Mouse (Mus musculus): ENCODE data around the gene Pigs. TPM values are rescaled to one million over a fixed set of nuclear protein-coding genes. Genes with fewer than 3 reads are reported as not detected.

Gene Pigs
- total RNA-seq, 2 experiments from 2014 or later: 2.5 to 10.0 TPM

GRCm38 (mm10) chr11:78360125-78360788 lies 32.0 kb downstream of the Pigs start:
- peak; percentile 85 for ATAC-seq (replicated peaks; ENCODE audit: low FRiP score, poor library complexity, severe bottlenecking)

GRCm38 (mm10) chr11:78360789-78361131 lies 32.5 kb downstream of the Pigs start:
- ATAC-seq (replicated peaks; ENCODE audit: low FRiP score, poor library complexity, severe bottlenecking): peak; percentile 14; the same call in 1 of the 2 replicates

GRCm38 (mm10) chr11:78363309-78364007 lies 35.2 kb downstream of the Pigs start:
- ATAC-seq (replicated peaks; ENCODE audit: low FRiP score, poor library complexity, severe bottlenecking): no peak

- ATAC-seq (replicated peaks; ENCODE audit: low FRiP score, poor library complexity, severe bottlenecking): no peak
These were observed 35.9 kb downstream of the Pigs start for GRCm38 (mm10) chr11:78364103-78364502.

GRCm38 (mm10) chr11:78367456-78368225 lies 39.4 kb downstream of the Pigs start:
- ATAC-seq (replicated peaks; ENCODE audit: low FRiP score, poor library complexity, severe bottlenecking): no peak

GRCm38 (mm10) chr11:78370389-78370788 lies 42.2 kb downstream of the Pigs start:
- ATAC-seq (replicated peaks; ENCODE audit: low FRiP score, poor library complexity, severe bottlenecking): no peak

- ATAC-seq (replicated peaks; ENCODE audit: low FRiP score, poor library complexity, severe bottlenecking): no peak
These were observed 43.5 kb downstream of the Pigs start for GRCm38 (mm10) chr11:78371711-78372110.

GRCm38 (mm10) chr11:78372166-78372565 lies 44.0 kb downstream of the Pigs start:
- no peak for ATAC-seq (replicated peaks; ENCODE audit: low FRiP score, poor library complexity, severe bottlenecking)

GRCm38 (mm10) chr11:78372610-78373009 lies 44.4 kb downstream of the Pigs start:
- no peak for ATAC-seq (replicated peaks; ENCODE audit: low FRiP score, poor library complexity, severe bottlenecking)

- ATAC-seq (replicated peaks; ENCODE audit: low FRiP score, poor library complexity, severe bottlenecking): no peak
These were observed 45.9 kb downstream of the Pigs start for GRCm38 (mm10) chr11:78374147-78374546.

GRCm38 (mm10) chr11:78377549-78378159 lies 49.4 kb downstream of the Pigs start:
- ATAC-seq (replicated peaks; ENCODE audit: low FRiP score, poor library complexity, severe bottlenecking): no peak

- ATAC-seq (replicated peaks; ENCODE audit: low FRiP score, poor library complexity, severe bottlenecking): no peak
These were observed 52.1 kb downstream of the Pigs start for GRCm38 (mm10) chr11:78380351-78380750.

- ATAC-seq (replicated peaks; ENCODE audit: low FRiP score, poor library complexity, severe bottlenecking): no peak
These were observed 52.8 kb downstream of the Pigs start for GRCm38 (mm10) chr11:78380996-78381395.

- ATAC-seq (replicated peaks; ENCODE audit: low FRiP score, poor library complexity, severe bottlenecking): no peak
These were observed 54.1 kb downstream of the Pigs start for GRCm38 (mm10) chr11:78382286-78382685.

- ATAC-seq (replicated peaks; ENCODE audit: low FRiP score, poor library complexity, severe bottlenecking): no peak
These were observed 54.5 kb downstream of the Pigs start for GRCm38 (mm10) chr11:78382701-78383100.

- ATAC-seq (replicated peaks; ENCODE audit: low FRiP score, poor library complexity, severe bottlenecking): no peak
These were observed 57.6 kb downstream of the Pigs start for GRCm38 (mm10) chr11:78385776-78386175.

- no peak for ATAC-seq (replicated peaks; ENCODE audit: low FRiP score, poor library complexity, severe bottlenecking)
These were observed 58.4 kb downstream of the Pigs start, which contains the start of gene Foxn1 for GRCm38 (mm10) chr11:78386508-78387043. Gene Foxn1 (minus strand): TSS chr11:78386558.

Data from erythroblast, adult 5-6 weeks (primary cell).